Mouse (Mus musculus) liver, embryonic 11.5 days (tissue): ENCODE data around the gene Thumpd3. TPM values are rescaled to one million over a fixed set of nuclear protein-coding genes. Genes with fewer than 3 reads are reported as not detected.

ENCODE experiments used
- ATAC-seq: fragments of 200-750 bp; cut with Nextera tagmentation; replicated peaks from 2 replicates; pipeline ENCODE4 v1.8.0; 2017; ENCODE audit warnings: moderate number of reproducible peaks, mild to moderate bottlenecking, moderate TSS enrichment, moderate library complexity; ENCODE audit not compliant: low FRiP score
- DNase-seq: peaks from one replicate; pipeline ENCODE4 v3.0.0-alpha.2; 2017; ENCODE audit warnings: low spot score
- H3K27ac ChIP-seq: fragments of 300-500 bp; sonication (generic); 2 replicates; pipeline ENCODE4 v1.5.1; 2014; ENCODE audit warnings: mild to moderate bottlenecking, low read depth, low read length, control low read depth
- H3K27me3 ChIP-seq: fragments of 300-500 bp; sonication (generic); replicated peaks from 2 replicates; pipeline ENCODE4 v1.6.1; 2014; ENCODE audit warnings: low read length, mixed read lengths; ENCODE audit not compliant: control insufficient read depth, insufficient read depth
- H3K36me3 ChIP-seq: fragments of 300-500 bp; sonication (generic); 2 replicates; pipeline ENCODE4 v1.6.1; 2014; ENCODE audit warnings: mild to moderate bottlenecking, low read length, moderate library complexity, mixed read lengths; ENCODE audit not compliant: control insufficient read depth, insufficient read depth
- H3K4me1 ChIP-seq: fragments of 300-500 bp; sonication (generic); replicated peaks from 2 replicates; pipeline ENCODE4 v1.6.1; 2014; ENCODE audit warnings: low read length, mixed read lengths; ENCODE audit not compliant: control insufficient read depth, insufficient read depth
- H3K4me2 ChIP-seq: fragments of 300-500 bp; sonication (generic); 2 replicates; pipeline ENCODE4 v1.6.1; 2014; ENCODE audit warnings: mild to moderate bottlenecking, control low read depth, moderate library complexity
- H3K4me3 ChIP-seq: fragments of 300-500 bp; sonication (generic); 2 replicates; pipeline ENCODE4 v1.5.1; 2014; ENCODE audit warnings: low read depth, low read length, control low read depth
- H3K9ac ChIP-seq: fragments of 300-500 bp; sonication (generic); 2 replicates; pipeline ENCODE4 v1.6.1; 2014; ENCODE audit warnings: low read depth, low read length, control low read depth
- H3K9me3 ChIP-seq: fragments of 300-500 bp; sonication (generic); 2 replicates; pipeline ENCODE4 v1.6.1; 2016; ENCODE audit warnings: low read length, inconsistent platforms, mixed read lengths; ENCODE audit not compliant: control insufficient read depth
- WGBS: fragments of 180-500 bp; shearing (Covaris S2); extraction: QIAGEN DNeasy Blood & Tissue Kit; methylation state at CpG from one replicate; pipeline ENCODE4 v1.1.7; 2014; 5-methylcytosine and 5-hydroxymethylcytosine counted together
- polyA plus RNA-seq: library from polyadenylated mRNA; unstranded; fragments of >200 nt; fragmentation: Nextera tagmentation; extraction: Ambion mirVana; gene quantifications from 2 replicates; pipeline ENCODE4 v1.2.1, GENCODE M21; 2014

Thumpd3 gene
- polyA plus RNA-seq, 1 experiment from 2014 or later: 70.5 TPM

DNA sequence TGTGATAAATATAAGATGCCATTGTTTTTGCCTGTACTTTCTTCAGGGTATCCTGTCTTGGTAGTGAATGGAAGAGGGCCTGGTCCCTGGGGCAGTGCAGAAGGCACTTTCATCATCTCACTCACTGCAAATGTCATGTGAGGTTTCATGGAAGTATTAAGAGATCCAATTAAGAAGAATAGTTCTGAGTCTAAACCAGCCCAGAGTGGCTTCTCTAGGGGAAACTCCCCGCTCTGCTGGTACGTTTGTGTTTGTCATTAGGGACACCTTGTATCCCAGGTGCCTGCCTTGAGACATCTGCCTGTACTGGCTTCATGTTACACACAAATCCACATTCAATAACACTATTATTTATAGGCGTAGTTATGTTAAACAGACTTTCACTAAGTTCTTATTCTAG is 63.4 kb downstream of the Thumpd3 start:
- DNase-seq (no peak), ATAC-seq (no peak)
- no peak overlapping the region for H3K4me3 ChIP-seq
- H3K4me1 ChIP-seq: no peaks in the 10 kb centered on the region
- H3K27me3 ChIP-seq: no peaks in the 10 kb centered on the region
- H3K4me2 ChIP-seq: no peak overlapping the region
- H3K27ac ChIP-seq: no peak overlapping the region
- peaks cover 22% of the 10 kb centered on the region for H3K36me3 ChIP-seq
- H3K9ac ChIP-seq: no peak overlapping the region
- H3K9me3 ChIP-seq: no peaks in the 10 kb centered on the region
- 96% methylated on average over 3 of the region's 3 CpGs for WGBS

DNA sequence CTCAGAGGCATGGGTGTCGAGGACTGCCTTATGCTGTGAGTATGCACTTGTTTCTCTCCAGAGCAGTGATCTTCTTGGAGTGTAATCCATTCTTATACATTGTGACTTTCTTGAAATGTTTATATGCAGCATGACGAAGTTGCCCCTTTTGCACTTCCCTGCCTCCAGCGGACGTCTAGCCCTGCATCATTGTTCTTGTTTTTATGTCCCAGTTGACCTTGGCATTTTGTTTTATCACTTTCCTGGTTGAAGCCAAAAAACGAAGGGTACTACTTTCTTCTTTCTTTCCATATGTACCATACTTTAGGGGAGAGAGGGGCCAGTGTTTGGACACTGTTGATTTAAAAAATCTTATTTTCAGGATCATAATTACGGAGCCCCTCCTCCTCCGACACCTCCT is 63.9 kb downstream of the Thumpd3 start:
- Histone ChIP-seq H3K9me3 (no peaks in the 10 kb centered on the region), H3K36me3 (peaks cover 23% of the 10 kb centered on the region), H3K4me1 (no peaks in the 10 kb centered on the region), H3K27ac (no peak overlapping the region), H3K27me3 (no peaks in the 10 kb centered on the region), H3K9ac (no peak overlapping the region), H3K4me2 (no peak overlapping the region), H3K4me3 (no peak overlapping the region)
- WGBS: 89% methylated on average over 7 of the region's 7 CpGs
- no peak for DNase-seq
- ATAC-seq: no peak

Other genes starting within 250 kb of the Thumpd3 start
- 2.3 and 3.5 TPM in 2 replicates for gene Srgap3, start 99.0 kb upstream of the Thumpd3 start, polyA plus RNA-seq
- gene Setd5, start 31.1 kb downstream of the Thumpd3 start, polyA plus RNA-seq: 56.8 and 58.6 TPM in 2 replicates
- gene Lhfpl4, start 149.2 kb downstream of the Thumpd3 start, polyA plus RNA-seq: 0.81 and 1.0 TPM in 2 replicates
- gene Mtmr14, start 191.6 kb downstream of the Thumpd3 start, polyA plus RNA-seq: 29.9 and 30.7 TPM in 2 replicates
- 0.07 TPM in 1 of 2 replicates, not detected in the other for gene Cpne9, start 236.1 kb downstream of the Thumpd3 start, polyA plus RNA-seq